Mouse (Mus musculus) ES-E14 (cell line): Measurements from ENCODE around the gene Prpf3. TPM values are rescaled to one million over a fixed set of nuclear protein-coding genes. Genes with fewer than 3 reads are reported as not detected.
A peak's percentile ranks its signal among the peaks of the same experiment; 100 is the strongest.

Experiments used
- DNase-seq: peaks from one replicate; pipeline ENCODE4 v3.0.0-alpha.2; 2013; ENCODE audit warnings: low read depth, low spot score
- H3K27ac ChIP-seq: 2 replicates; pipeline ENCODE4 v1.5.1; 2012; ENCODE audit warnings: low read depth, mild to moderate bottlenecking, low read length, moderate library complexity, mixed read lengths; ENCODE audit not compliant: poor library complexity, insufficient read depth, severe bottlenecking
- H3K36me3 ChIP-seq: 2 replicates; pipeline ENCODE4 v1.6.1; 2012; ENCODE audit warnings: mild to moderate bottlenecking, low read length, moderate library complexity, mixed read lengths; ENCODE audit not compliant: control insufficient read depth, poor library complexity, insufficient read depth, severe bottlenecking
- H3K4me1 ChIP-seq, 2 experiments: fragments of 150-350 bp in 1 of 2; sonication (generic) in 1 of 2; 2 replicates each; pipeline ENCODE4 v1.6.1; 2012; ENCODE audit warnings: low read length in 2 of 2, mild to moderate bottlenecking in 1 of 2, mixed read lengths in 1 of 2; ENCODE audit not compliant: control insufficient read depth in 2 of 2, insufficient read depth in 2 of 2, poor library complexity in 1 of 2
- H3K4me3 ChIP-seq, 2 experiments: fragments of 150-350 bp in 1 of 2; sonication (generic) in 1 of 2; 2 replicates each; pipeline ENCODE4 v1.5.1; 2012; ENCODE audit warnings: low read length in 2 of 2, low read depth in 1 of 2, mild to moderate bottlenecking in 1 of 2, mixed read lengths in 1 of 2; ENCODE audit not compliant: insufficient read depth in 1 of 2, poor library complexity in 1 of 2, severe bottlenecking in 1 of 2
- H3K9ac ChIP-seq: 2 replicates; pipeline ENCODE4 v1.6.1; 2012; ENCODE audit warnings: low read depth, mild to moderate bottlenecking, low read length, mixed read lengths; ENCODE audit not compliant: poor library complexity, insufficient read depth, severe bottlenecking
- H3K9me3 ChIP-seq: fragments of 150-350 bp; sonication (generic); 2 replicates; pipeline ENCODE4 v1.6.1; 2012; ENCODE audit warnings: low read depth, mild to moderate bottlenecking, low read length; ENCODE audit not compliant: control insufficient read depth, insufficient read depth
- CHD2 ChIP-seq: IDR thresholded peaks from 2 replicates; pipeline ENCODE4 v1.6.1; 2014; ENCODE audit warnings: mild to moderate bottlenecking, low read depth, low read length, inconsistent platforms
- HCFC1 ChIP-seq: IDR thresholded peaks from 2 replicates; pipeline ENCODE4 v1.6.1; 2012; ENCODE audit warnings: low read length, inconsistent platforms, borderline replicate concordance; ENCODE audit not compliant: insufficient read depth
- MAFK ChIP-seq: IDR thresholded peaks from 2 replicates; pipeline ENCODE4 v1.6.1; 2014; ENCODE audit warnings: mild to moderate bottlenecking, low read depth, low read length, inconsistent platforms; ENCODE audit not compliant: insufficient read depth
- ZC3H11A ChIP-seq: IDR thresholded peaks from 2 replicates; pipeline ENCODE4 v1.6.1; 2012; ENCODE audit warnings: low read depth, mild to moderate bottlenecking, inconsistent platforms, low read length, borderline replicate concordance
- ZNF384 ChIP-seq: IDR thresholded peaks from 2 replicates; pipeline ENCODE4 v1.6.1; 2012; ENCODE audit warnings: low read depth, low read length, inconsistent platforms
- in situ Hi-C, 2 experiments: fragments of 600-800 bp; cut with MboI; formaldehyde crosslinking; loops; one replicate each; pipeline ENCODE4 v1.15.1; 2025; ENCODE audit warnings: low sequenced_read_pairs in 2 of 2, inconsistent platforms in 1 of 2; ENCODE audit not compliant: unreplicated experiment in 2 of 2
- total RNA-seq: library from RNA; depleted of rRNA; stranded (reverse); fragments of 300-350 nt; gene quantifications from 2 replicates; pipeline ENCODE4 v1.2.3, GENCODE M21; 2012

The Prpf3 gene
- total RNA-seq, 1 experiment: 48.6 TPM

DNA sequence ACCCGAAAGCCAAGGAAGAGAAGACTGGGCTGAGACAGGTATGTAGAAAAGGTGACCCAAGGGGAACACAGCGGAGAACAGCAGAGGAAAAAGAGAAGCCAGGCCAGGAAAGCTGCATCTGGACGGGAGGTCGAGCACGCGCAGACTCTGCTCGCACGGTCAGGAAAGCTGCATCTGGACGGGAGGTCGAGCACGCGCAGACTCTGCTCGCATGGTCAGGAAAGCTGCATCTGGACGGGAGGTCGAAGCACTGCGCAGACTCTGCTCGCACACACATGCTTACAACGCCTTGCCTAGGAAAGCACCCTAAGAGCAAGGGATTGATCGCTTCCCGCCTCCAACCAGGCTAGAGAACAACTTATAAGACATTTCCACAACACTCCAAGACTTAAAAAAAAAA is 9.9 kb upstream of the Prpf3 start:
- H3K36me3 ChIP-seq: peaks cover 10% of the 10 kb centered on the region; the same call in 1 of the 2 replicates
- H3K4me1 ChIP-seq: peaks cover 2 to 17% of the 10 kb centered on the region in 2 experiments; a peak in 2 of 4 replicates
- H3K4me3 ChIP-seq: peak overlapping the region; percentile 34 to 50; a peak in 3 of 4 replicates
- H3K27ac ChIP-seq: no peak overlapping the region
- no peak for DNase-seq
- H3K9me3 ChIP-seq: no peaks in the 10 kb centered on the region
- TF ChIP-seq HCFC1 (no peak), ZC3H11A (no peak), ZNF384 (no peak), MAFK (no peak), CHD2 (no peak)
- peak overlapping the region; percentile 68; the same call in 1 of the 2 replicates for H3K9ac ChIP-seq
- in situ Hi-C loops: no loop called here

DNA sequence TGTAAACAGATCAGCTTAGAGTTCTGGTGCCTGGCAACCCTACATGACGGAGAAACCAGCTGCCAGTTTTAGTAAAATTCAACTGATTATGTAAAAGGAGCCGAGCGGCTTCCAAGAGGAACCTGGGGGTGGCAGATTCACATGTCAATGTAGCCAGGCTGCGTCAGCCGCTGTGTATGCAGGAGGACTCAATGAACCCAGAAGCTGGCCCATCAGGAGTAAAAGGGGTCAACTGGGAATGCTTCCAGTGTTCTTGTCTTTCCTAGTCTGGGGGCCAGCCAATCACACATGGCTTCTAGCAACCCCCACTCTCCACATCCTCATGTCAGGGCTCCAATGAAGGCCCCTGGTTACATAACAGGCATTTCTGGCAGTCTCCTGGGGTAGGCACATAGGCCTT is 9.4 kb upstream of the Prpf3 start:
- TF ChIP-seq CHD2 (no peak), ZC3H11A (no peak), HCFC1 (no peak), MAFK (no peak), ZNF384 (no peak)
- no peak for DNase-seq
- H3K4me3 ChIP-seq: peak overlapping the region; percentile 34 to 50; a peak in 3 of 4 replicates
- no peaks in the 10 kb centered on the region for H3K9me3 ChIP-seq
- H3K36me3 ChIP-seq: peaks cover 10% of the 10 kb centered on the region; the same call in 1 of the 2 replicates
- H3K9ac ChIP-seq: peak overlapping the region; percentile 68; the same call in 1 of the 2 replicates
- peaks cover 2 to 17% of the 10 kb centered on the region in 2 experiments; a peak in 2 of 4 replicates for H3K4me1 ChIP-seq
- H3K27ac ChIP-seq: no peak overlapping the region
- in situ Hi-C loops: no loop called here

DNA sequence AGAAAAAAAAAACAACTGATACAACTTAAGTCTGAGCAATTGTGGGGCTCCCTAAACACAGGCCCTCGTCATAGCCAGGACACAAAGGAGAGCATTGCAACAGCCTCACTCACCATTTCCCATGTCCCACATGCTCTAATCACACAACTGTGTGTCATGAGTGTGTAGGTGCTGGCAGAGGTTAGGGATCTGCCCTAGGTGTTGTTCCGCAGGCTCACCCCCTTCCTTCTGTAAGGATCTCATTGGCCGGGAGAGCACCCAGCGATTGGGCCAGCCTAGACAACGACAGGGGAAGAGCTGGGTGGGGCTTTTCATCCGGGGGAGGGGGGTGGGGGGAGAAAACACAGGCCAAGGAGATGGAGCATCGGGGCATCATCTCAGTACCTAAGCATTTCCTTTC is 7.9 kb upstream of the Prpf3 start:
- Histone ChIP-seq H3K9ac (peak overlapping the region; percentile 30; the same call in 1 of the 2 replicates), H3K27ac (no peak overlapping the region), H3K4me3 (peak overlapping the region in 1 of 2 experiments; percentile 28; a peak in 1 of 4 replicates)

DNA sequence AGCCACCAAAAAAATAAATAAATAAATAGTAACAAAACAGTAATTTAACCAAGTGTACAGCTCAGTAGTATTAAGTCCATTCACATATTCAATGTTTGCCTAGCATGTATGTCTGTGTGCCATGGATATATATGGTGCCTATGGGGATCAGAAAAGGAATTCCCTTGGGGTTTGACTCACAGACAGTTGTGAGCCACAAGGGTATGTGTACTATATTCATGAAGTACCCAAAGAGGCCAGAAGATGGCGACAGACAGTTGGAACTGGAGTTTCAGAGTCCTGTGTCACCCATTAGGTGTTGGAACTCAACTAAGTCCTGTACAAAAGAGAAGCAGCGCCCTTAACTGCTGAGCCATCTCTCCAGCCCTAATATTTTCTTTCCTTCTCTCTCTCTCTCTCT is 6.1 kb upstream of the Prpf3 start:
- Histone ChIP-seq H3K36me3 (no peaks in the 10 kb centered on the region), H3K27ac (no peak overlapping the region), H3K9ac (no peak overlapping the region), H3K4me1 (peaks cover 2 to 17% of the 10 kb centered on the region in 2 experiments; a peak in 2 of 4 replicates), H3K4me3 (no peak overlapping the region), H3K9me3 (no peaks in the 10 kb centered on the region)
- in situ Hi-C loops: no loop called here
- peak; percentile 92 for DNase-seq
- TF ChIP-seq MAFK: no peak
- no peak for TF ChIP-seq CHD2
- no peak for TF ChIP-seq ZC3H11A
- no peak for TF ChIP-seq HCFC1
- TF ChIP-seq ZNF384: no peak

More for the DNA sequence above, 7.9 kb upstream of the Prpf3 start:
- no peak for DNase-seq
- Histone ChIP-seq H3K36me3 (peaks cover 4% of the 10 kb centered on the region; the same call in 1 of the 2 replicates), H3K4me1 (peaks cover 2 to 17% of the 10 kb centered on the region in 2 experiments; a peak in 2 of 4 replicates), H3K9me3 (no peaks in the 10 kb centered on the region)
- no peak for TF ChIP-seq MAFK
- TF ChIP-seq HCFC1: no peak
- TF ChIP-seq ZNF384: no peak
- TF ChIP-seq CHD2: no peak
- no peak for TF ChIP-seq ZC3H11A
- in situ Hi-C loops: no loop called here

DNA sequence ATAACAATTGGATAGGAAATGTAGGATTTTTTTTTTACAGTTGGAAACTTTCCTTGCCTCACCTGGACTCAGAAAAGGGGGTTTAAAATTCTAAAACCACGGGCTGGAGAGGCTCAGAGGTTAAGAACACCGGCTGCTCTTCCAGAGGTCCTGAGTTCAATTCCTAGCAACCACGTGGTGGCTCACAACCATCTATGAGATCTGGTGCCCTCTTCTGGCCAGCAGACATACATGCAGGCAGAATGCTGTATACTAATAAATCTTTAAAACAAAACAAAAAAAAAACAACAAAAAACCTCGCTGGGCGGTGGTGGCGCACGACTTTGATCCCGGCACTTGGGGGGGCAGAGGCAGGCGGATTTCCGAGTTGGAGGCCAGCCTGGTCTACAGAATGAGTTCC is 5.5 kb upstream of the Prpf3 start:
- Histone ChIP-seq H3K9ac (no peak overlapping the region), H3K27ac (no peak overlapping the region), H3K4me1 (peaks cover 2 to 17% of the 10 kb centered on the region in 2 experiments; a peak in 2 of 4 replicates), H3K9me3 (no peaks in the 10 kb centered on the region), H3K36me3 (no peaks in the 10 kb centered on the region), H3K4me3 (no peak overlapping the region)
- TF ChIP-seq ZNF384 (no peak), HCFC1 (no peak), MAFK (no peak), ZC3H11A (no peak), CHD2 (no peak)
- no peak for DNase-seq
- in situ Hi-C loops: no loop called here
